Mouse (Mus musculus) limb, embryonic 11.5 days (tissue): Measurements from ENCODE around the gene Atp8a2. TPM values are rescaled to one million over a fixed set of nuclear protein-coding genes. Genes with fewer than 3 reads are reported as not detected.
A peak's percentile ranks its signal among the peaks of the same experiment; 100 is the strongest.

Source experiments
- ATAC-seq: fragments of 200-750 bp; cut with Nextera tagmentation; 2 replicates; pipeline ENCODE4 v1.8.0; 2017; ENCODE audit warnings: low read depth; ENCODE audit not compliant: insufficient number of reproducible peaks, low FRiP score, low TSS enrichment
- DNase-seq: peaks from one replicate; pipeline ENCODE4 v3.0.0-alpha.2; 2015; ENCODE audit warnings: low spot score
- H3K27ac ChIP-seq: fragments of 300-500 bp; sonication (generic); replicated peaks from 2 replicates; pipeline ENCODE4 v1.5.1; 2014; ENCODE audit warnings: low read depth, mild to moderate bottlenecking, low read length
- H3K27me3 ChIP-seq: fragments of 300-500 bp; sonication (generic); 2 replicates; pipeline ENCODE4 v1.6.1; 2014; ENCODE audit warnings: mild to moderate bottlenecking, low read length, mixed read lengths; ENCODE audit not compliant: control insufficient read depth, insufficient read depth
- H3K36me3 ChIP-seq: fragments of 300-500 bp; sonication (generic); 2 replicates; pipeline ENCODE4 v1.6.1; 2014; ENCODE audit warnings: mild to moderate bottlenecking, low read length, moderate library complexity, mixed read lengths; ENCODE audit not compliant: control insufficient read depth, insufficient read depth
- H3K4me1 ChIP-seq: fragments of 300-500 bp; sonication (generic); 2 replicates; pipeline ENCODE4 v1.6.1; 2014; ENCODE audit warnings: low read length, mixed read lengths; ENCODE audit not compliant: control insufficient read depth, insufficient read depth
- H3K4me2 ChIP-seq: fragments of 300-500 bp; sonication (generic); 2 replicates; pipeline ENCODE4 v1.6.1; 2014; ENCODE audit warnings: low read depth, mild to moderate bottlenecking, moderate library complexity; ENCODE audit not compliant: severe bottlenecking
- H3K4me3 ChIP-seq: fragments of 300-500 bp; sonication (generic); 2 replicates; pipeline ENCODE4 v1.5.1; 2014; ENCODE audit warnings: low read depth, low read length
- H3K9ac ChIP-seq: fragments of 300-500 bp; sonication (generic); 2 replicates; pipeline ENCODE4 v1.6.1; 2014; ENCODE audit warnings: mild to moderate bottlenecking, low read length
- H3K9me3 ChIP-seq: fragments of 300-500 bp; sonication (generic); 2 replicates; pipeline ENCODE4 v1.6.1; 2016; ENCODE audit warnings: low read length; ENCODE audit not compliant: control insufficient read depth
- WGBS: fragments of 180-500 bp; shearing (Covaris S2); extraction: QIAGEN DNeasy Blood & Tissue Kit; methylation state at CpG from one replicate; pipeline ENCODE4 v1.1.7; 2014; 5-methylcytosine and 5-hydroxymethylcytosine counted together
- polyA plus RNA-seq: library from polyadenylated mRNA; unstranded; fragments of >200 nt; fragmentation: Nextera tagmentation; extraction: Ambion mirVana; gene quantifications from 2 replicates; pipeline ENCODE4 v1.2.1, GENCODE M21; 2014

Gene Atp8a2
- polyA plus RNA-seq, 1 experiment from 2014 or later: 2.7 TPM

DNA sequence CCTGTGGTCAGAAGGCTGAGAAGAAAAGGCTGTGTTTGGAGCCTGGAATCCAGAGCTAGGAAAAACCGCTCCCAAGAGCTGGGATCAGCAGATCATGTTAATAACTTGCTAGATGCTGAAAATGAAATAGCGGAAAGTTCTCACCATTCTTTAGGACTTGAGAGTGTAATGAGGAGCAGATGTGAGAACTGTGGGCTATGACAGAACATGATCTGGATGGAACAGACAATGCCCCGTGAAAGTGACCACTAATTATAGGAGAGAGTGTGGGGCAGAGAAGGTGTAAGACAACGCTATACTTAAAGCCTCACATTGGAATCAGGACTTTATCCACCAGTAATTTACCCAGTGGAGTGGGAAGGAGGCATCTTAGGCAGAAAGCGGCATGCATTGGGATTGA lies 455.2 kb downstream of the Atp8a2 start:
- Histone ChIP-seq H3K4me1 (peaks cover 14% of the 10 kb centered on the region), H3K9me3 (no peaks in the 10 kb centered on the region), H3K9ac (no peak overlapping the region), H3K36me3 (no peaks in the 10 kb centered on the region), H3K4me3 (no peak overlapping the region), H3K27me3 (no peaks in the 10 kb centered on the region), H3K4me2 (no peak overlapping the region), H3K27ac (no peak overlapping the region)
- no peak for DNase-seq
- ATAC-seq: no peak
- 66% methylated on average over 5 of the region's 5 CpGs for WGBS

DNA sequence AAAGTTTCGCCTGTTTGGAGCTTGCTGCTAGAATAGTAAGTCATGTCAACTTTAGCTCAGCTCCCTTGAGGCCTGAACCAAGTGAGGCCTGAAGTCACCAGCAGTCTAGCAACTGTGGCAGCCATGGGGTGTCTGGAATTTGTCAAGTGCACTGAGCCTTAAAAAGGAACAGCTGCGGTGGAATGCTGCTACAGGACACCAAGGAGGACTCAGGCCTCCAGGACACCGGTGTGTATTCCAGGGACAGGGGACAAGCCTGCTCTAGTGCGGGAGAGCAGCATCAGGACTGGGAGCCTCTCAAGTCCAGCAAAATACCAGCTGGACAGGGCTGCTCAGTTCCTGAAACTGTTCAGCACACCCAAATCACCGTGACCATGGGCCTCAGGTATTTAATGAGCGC lies 457.5 kb downstream of the Atp8a2 start:
- no peak overlapping the region for H3K4me2 ChIP-seq
- no peak overlapping the region for H3K9ac ChIP-seq
- peaks cover 15% of the 10 kb centered on the region for H3K4me1 ChIP-seq
- ATAC-seq (no peak), DNase-seq (peak; percentile 66)
- no peaks in the 10 kb centered on the region for H3K9me3 ChIP-seq
- 35% methylated on average over 6 of the region's 6 CpGs for WGBS
- H3K27ac ChIP-seq: no peak overlapping the region
- H3K27me3 ChIP-seq: no peaks in the 10 kb centered on the region
- H3K4me3 ChIP-seq: no peak overlapping the region
- H3K36me3 ChIP-seq: no peaks in the 10 kb centered on the region

DNA sequence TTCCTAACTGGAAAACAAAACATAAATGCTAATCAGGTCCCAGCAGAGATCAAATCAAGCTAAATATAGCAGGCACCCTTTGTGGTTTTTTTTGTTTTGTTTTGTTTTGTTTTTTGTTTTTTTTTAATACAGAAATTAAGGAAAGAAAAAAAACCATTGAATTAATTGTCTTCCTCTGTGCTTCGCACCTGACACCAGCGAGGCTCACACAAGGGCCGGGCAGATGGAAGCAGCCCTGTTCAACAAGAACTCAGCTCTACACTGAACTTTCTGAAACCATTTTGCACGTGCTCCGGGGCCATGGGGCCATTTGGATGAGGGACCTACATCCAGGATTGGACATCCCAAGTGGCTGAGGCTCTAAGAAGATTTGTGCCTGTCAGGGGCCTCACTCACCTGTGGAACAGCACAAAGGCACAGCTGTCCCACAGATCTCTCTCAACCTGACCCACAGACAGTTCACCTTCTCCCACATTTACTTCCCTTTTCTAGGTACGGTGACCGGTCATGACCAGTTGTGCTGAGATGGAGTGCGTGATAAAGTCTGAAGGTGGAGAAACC lies 459.2 kb downstream of the Atp8a2 start:
- Histone ChIP-seq H3K4me2 (no peak overlapping the region), H3K4me3 (no peak overlapping the region), H3K4me1 (peaks cover 15% of the 10 kb centered on the region), H3K27ac (no peak overlapping the region), H3K9ac (no peak overlapping the region), H3K9me3 (no peaks in the 10 kb centered on the region), H3K36me3 (no peaks in the 10 kb centered on the region), H3K27me3 (no peaks in the 10 kb centered on the region)
- DNase-seq (no peak), ATAC-seq (no peak)
- 66% methylated on average over 8 of the region's 8 CpGs for WGBS

GRCm38 (mm10) chr14:59736861-59737700 lies 459.9 kb downstream of the Atp8a2 start:
- WGBS: 12% methylated on average over 9 of the region's 9 CpGs
- no peak overlapping the region for H3K9ac ChIP-seq
- H3K4me1 ChIP-seq: peaks cover 15% of the 10 kb centered on the region
- H3K4me3 ChIP-seq: no peak overlapping the region
- no peak overlapping the region for H3K4me2 ChIP-seq
- no peak for DNase-seq
- ATAC-seq: no peak
- H3K36me3 ChIP-seq: no peaks in the 10 kb centered on the region
- no peaks in the 10 kb centered on the region for H3K9me3 ChIP-seq
- H3K27me3 ChIP-seq: no peaks in the 10 kb centered on the region
- H3K27ac ChIP-seq: no peak overlapping the region

- H3K36me3 ChIP-seq: no peaks in the 10 kb centered on the region
- WGBS: 70% methylated on average over 3 of the region's 3 CpGs
- no peak overlapping the region for H3K9ac ChIP-seq
- no peaks in the 10 kb centered on the region for H3K27me3 ChIP-seq
- no peaks in the 10 kb centered on the region for H3K4me1 ChIP-seq
- ATAC-seq (no peak), DNase-seq (no peak)
- H3K4me3 ChIP-seq: no peak overlapping the region
- no peak overlapping the region for H3K4me2 ChIP-seq
- no peaks in the 10 kb centered on the region for H3K9me3 ChIP-seq
- H3K27ac ChIP-seq: no peak overlapping the region
These were observed 467.0 kb downstream of the Atp8a2 start for GRCm38 (mm10) chr14:59730043-59730390.

DNA sequence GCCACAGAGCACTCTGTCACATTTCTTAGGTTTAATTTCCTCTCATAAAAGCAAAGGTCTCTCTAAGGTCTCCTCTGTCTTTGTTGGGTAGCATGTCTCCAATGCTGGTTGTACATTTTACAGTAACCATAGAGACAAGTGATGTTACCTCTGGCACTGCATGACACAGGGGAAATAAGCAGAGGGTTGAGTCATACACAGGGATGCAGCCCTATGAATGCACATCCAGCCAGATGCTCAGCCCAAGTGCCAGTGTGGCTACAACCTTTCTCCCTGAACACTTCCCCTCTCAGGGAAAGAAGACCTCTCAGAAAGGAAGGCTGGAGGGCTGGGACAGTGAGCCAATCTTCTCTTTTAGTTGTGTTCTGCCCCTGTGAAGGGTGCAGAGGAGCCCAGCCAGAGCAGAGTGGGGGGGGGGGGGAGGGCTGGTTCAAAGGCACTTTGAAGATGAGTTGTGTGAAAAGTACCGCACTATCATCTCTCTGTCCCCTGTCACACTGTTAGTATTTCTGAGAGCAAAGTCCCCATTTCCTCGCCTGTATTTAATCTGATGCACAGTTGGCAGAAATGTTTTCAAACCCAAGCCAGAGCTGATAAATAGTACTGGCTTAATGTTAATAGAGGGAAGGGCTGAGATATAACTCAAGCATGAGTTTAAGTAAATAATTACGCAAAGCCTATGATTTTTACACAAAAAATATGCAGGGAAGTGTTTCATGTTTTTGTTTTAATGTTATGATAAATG lies 467.5 kb downstream of the Atp8a2 start:
- no peaks in the 10 kb centered on the region for H3K36me3 ChIP-seq
- 61% methylated on average over 3 of the region's 3 CpGs for WGBS
- H3K4me3 ChIP-seq: no peak overlapping the region
- ATAC-seq (no peak), DNase-seq (no peak)
- no peak overlapping the region for H3K27ac ChIP-seq
- no peak overlapping the region for H3K4me2 ChIP-seq
- no peaks in the 10 kb centered on the region for H3K4me1 ChIP-seq
- no peaks in the 10 kb centered on the region for H3K9me3 ChIP-seq
- no peak overlapping the region for H3K9ac ChIP-seq
- H3K27me3 ChIP-seq: no peaks in the 10 kb centered on the region

GRCm38 (mm10) chr14:59727016-59727415 lies 470.0 kb downstream of the Atp8a2 start:
- no peak overlapping the region for H3K4me2 ChIP-seq
- no peaks in the 10 kb centered on the region for H3K36me3 ChIP-seq
- 89% methylated on average over 4 of the region's 4 CpGs for WGBS
- H3K27me3 ChIP-seq: no peaks in the 10 kb centered on the region
- DNase-seq (no peak), ATAC-seq (no peak)
- no peak overlapping the region for H3K4me3 ChIP-seq
- H3K9ac ChIP-seq: no peak overlapping the region
- H3K27ac ChIP-seq: no peak overlapping the region
- no peaks in the 10 kb centered on the region for H3K4me1 ChIP-seq
- no peaks in the 10 kb centered on the region for H3K9me3 ChIP-seq

DNA sequence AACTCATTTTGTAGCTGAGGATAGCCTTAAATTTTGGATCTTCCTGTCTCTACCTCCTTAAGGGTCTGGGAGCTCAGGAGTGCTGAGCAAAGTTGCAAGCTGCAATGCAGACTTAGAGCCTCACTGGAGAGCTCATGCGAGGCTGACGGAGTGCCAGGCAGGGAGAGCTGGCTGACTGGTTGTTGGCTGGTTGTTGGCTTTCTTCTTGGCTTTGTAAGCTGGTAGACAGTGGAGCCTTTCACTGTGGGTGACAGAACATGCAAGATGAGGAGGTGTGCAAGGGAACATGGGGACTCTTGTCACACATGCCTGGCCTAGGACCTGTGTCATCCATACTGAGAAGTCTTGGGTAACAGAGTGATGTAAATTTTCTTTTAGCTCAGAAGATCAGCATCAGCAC lies 473.8 kb downstream of the Atp8a2 start:
- Histone ChIP-seq H3K9ac (no peak overlapping the region), H3K9me3 (no peaks in the 10 kb centered on the region), H3K36me3 (no peaks in the 10 kb centered on the region), H3K4me1 (0 out of 2 replicates have a peak, but pooled peaks cover 2% of the 10 kb centered on the region), H3K27me3 (no peaks in the 10 kb centered on the region), H3K4me2 (no peak overlapping the region), H3K4me3 (no peak overlapping the region), H3K27ac (0 out of 2 replicates have a peak overlapping the region, but pooled peaks have one; percentile 42)
- WGBS: 75% methylated on average over 2 of the region's 2 CpGs
- ATAC-seq: no peak
- no peak for DNase-seq
